Mouse (Mus musculus) cerebellum, adult 9-10 months (tissue): Measurements from ENCODE around the gene Gm43951.
"Not testable (repeated sequence)": the region's sequence is repeated elsewhere in the genome, so short reads cannot be mapped to it uniquely, and the experiment has no call there.

Experiments
- DNase-seq: peaks from one replicate; pipeline ENCODE4 v3.0.0; 2022

Gene Gm43951

GRCm38 (mm10) chr11:72196506-72196905 is 10.1 kb downstream of the Gm43951 start:
- DNase-seq, result no peak

GRCm38 (mm10) chr11:72194259-72194658 is 12.4 kb downstream of the Gm43951 start:
- DNase-seq, result no peak

GRCm38 (mm10) chr11:72190857-72191256 is 15.8 kb downstream of the Gm43951 start:
- DNase-seq, result no peak

GRCm38 (mm10) chr11:72184252-72184651 is 22.4 kb downstream of the Gm43951 start:
- DNase-seq, result no peak

GRCm38 (mm10) chr11:72181136-72181535 is 25.5 kb downstream of the Gm43951 start:
- DNase-seq, result no peak

GRCm38 (mm10) chr11:72180556-72180955 is 26.1 kb downstream of the Gm43951 start:
- DNase-seq, result no peak

GRCm38 (mm10) chr11:72176553-72176952 is 30.1 kb downstream of the Gm43951 start:
- no peak for DNase-seq

GRCm38 (mm10) chr11:72175966-72176365 is 30.7 kb downstream of the Gm43951 start:
- DNase-seq, result no peak

GRCm38 (mm10) chr11:72174721-72175120 is 31.9 kb downstream of the Gm43951 start:
- DNase-seq, result no peak

- DNase-seq, result no peak
Measured at GRCm38 (mm10) chr11:72173506-72173905, 33.1 kb downstream of the Gm43951 start.

- DNase-seq, result not testable (repeated sequence)
Measured at GRCm38 (mm10) chr11:72171906-72172305, 34.7 kb downstream of the Gm43951 start.

- no peak for DNase-seq
Measured at GRCm38 (mm10) chr11:72169871-72170270, 36.8 kb downstream of the Gm43951 start.

- no peak for DNase-seq
Measured at GRCm38 (mm10) chr11:72163198-72163597, 43.4 kb downstream of the Gm43951 start.

- DNase-seq, result no peak
Measured at GRCm38 (mm10) chr11:72156624-72157023, 50.0 kb downstream of the Gm43951 start.

GRCm38 (mm10) chr11:72155981-72156428 is 50.6 kb downstream of the Gm43951 start:
- DNase-seq, result no peak

- no peak for DNase-seq
Measured at GRCm38 (mm10) chr11:72155186-72155980, 51.3 kb downstream of the Gm43951 start.
